ENCODE assay signal across 8 mouse cellular contexts in the genomic region with DNA sequence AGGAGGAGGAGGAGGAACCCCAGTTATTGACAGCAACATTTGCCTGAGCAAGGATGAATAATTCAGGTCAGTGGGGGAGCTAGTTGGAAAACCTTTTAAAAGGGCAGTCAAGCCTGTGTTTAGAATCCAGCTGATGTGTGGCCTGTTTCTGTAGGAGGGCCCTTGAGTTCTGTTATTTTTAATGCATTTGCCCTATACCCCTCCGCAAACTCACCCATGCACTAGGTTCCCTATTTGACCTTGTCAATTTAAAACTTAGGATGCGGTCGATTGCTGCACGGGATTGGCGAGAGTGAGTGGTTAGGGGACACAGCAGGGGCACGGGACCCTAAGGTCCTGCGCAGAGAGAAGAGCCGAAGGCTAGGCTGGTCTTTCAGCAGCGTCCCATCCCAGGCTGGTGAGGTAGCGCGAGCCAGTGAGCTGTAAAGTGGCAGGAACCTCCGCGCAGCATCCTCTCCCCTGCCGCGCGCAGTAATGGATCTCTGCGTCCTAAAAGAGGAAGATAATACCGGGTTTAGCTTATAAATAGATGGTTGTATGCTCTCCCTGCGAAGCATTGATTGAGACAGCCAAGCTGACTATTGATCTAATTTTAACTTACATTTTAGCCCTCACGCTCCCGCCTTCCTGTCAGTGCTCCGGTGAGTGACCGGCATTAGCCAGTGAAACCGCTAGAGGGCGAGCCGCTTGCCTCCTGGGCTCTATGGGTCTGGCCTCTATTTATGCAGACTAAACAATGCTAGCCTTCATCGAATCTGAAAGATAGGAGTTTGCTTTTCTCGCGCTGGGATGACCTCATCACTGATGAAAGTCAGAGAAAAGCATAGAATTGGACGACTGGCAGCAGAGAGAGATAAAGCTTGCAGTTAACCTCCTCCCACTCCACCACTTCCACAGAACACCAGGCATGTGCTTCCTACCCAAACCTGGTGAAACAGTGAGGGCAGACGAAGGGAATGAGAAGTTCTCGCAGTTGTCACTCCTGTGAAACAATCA.
DNase-seq lines count a peak whose midpoint lies in the region; ATAC-seq and TF ChIP-seq lines count a peak whose summit lies in the region.

No protein-coding gene starts in this region.

- H3K9me3 ChIP-seq in hindbrain, postnatal 0 days (ENCODE audit: low read length) = no peaks in the 10 kb centered on the region

- H3K9ac ChIP-seq in hindbrain, postnatal 0 days (replicated peaks; ENCODE audit: low read length) = 0 out of 2 replicates have a peak overlapping the region, but pooled peaks have one; percentile 4

- peak; percentile 82 for TF ChIP-seq CTCF in gastrocnemius, adult 2 months (IDR thresholded peaks at IDR 0.05)
- peak; percentile 80 for TF ChIP-seq CTCF in hindbrain, postnatal 0 days (IDR thresholded peaks at IDR 0.05; ENCODE audit: low read depth)

- H3K36me3 ChIP-seq in hindbrain, postnatal 0 days (ENCODE audit: insufficient read depth, low read length) = no peaks in the 10 kb centered on the region

- intact Hi-C loops in gastrocnemius, adult 2 months (cut with DNase I) = loop anchor here (2.0 kb wide), 1 partner anchor 691 kb away; no protein-coding TSS in a partner anchor

- WGBS in hindbrain, postnatal 0 days = 8% methylated on average over 32 of the region's 32 CpGs

- peak; percentile 83 for DNase-seq in ZHBTc4 (ENCODE audit: low read depth, low spot score)
- DNase-seq in gastrocnemius, adult 2 months = peak; percentile 68
- peak; percentile 86 for DNase-seq in hindbrain, postnatal 0 days (ENCODE audit: low spot score)
- peak; percentile 85 to 86 for DNase-seq in left cerebral cortex, adult 18-20 months (ENCODE audit: low spot score in 2 of 2)
- DNase-seq in lung, postnatal 36 days = peak; percentile 81
- DNase-seq in retina, postnatal 7 days (ENCODE audit: low read depth, low spot score) = peak; percentile 36
- DNase-seq in thymus, postnatal 4 days = peak; percentile 86

- no peaks in the 10 kb centered on the region for H3K4me1 ChIP-seq in hindbrain, postnatal 0 days (ENCODE audit: insufficient read depth, low read length)

- H3K4me2 ChIP-seq in hindbrain, postnatal 0 days (ENCODE audit: low read depth, low read length) = peak overlapping the region; percentile 59

- peak; percentile 95 for ATAC-seq in common myeloid progenitor, adult 5-6 weeks (replicated peaks; ENCODE audit: low read depth, poor library complexity, severe bottlenecking)
- ATAC-seq in hindbrain, postnatal 0 days = peak; percentile 95

- no peaks in the 10 kb centered on the region for H3K27me3 ChIP-seq in hindbrain, postnatal 0 days (ENCODE audit: insufficient read depth, low read length)

- H3K4me3 ChIP-seq in gastrocnemius, adult 2 months = peak overlapping the region; percentile 66
- H3K4me3 ChIP-seq in hindbrain, postnatal 0 days (ENCODE audit: low read length) = peak overlapping the region; percentile 37

- no peak overlapping the region for H3K27ac ChIP-seq in gastrocnemius, adult 2 months
- no peak overlapping the region for H3K27ac ChIP-seq in hindbrain, postnatal 0 days

Comparison
In these comparisons a context has a peak if more than half of its experiments do, and no peak if none do; other contexts are left out.
1. DNase-seq: peak in every context shown above with its lines; median percentile 86 in hindbrain, postnatal 0 days; 86 in thymus, postnatal 4 days; 86 in left cerebral cortex, adult 18-20 months; 83 in ZHBTc4; 81 in lung, postnatal 36 days; 68 in gastrocnemius, adult 2 months; 36 in retina, postnatal 7 days.